Mouse (Mus musculus) brown adipose tissue, adult 24 weeks (tissue): Measurements from ENCODE around the gene Mex3a. TPM values are rescaled to one million over a fixed set of nuclear protein-coding genes. Genes with fewer than 3 reads are reported as not detected.

ENCODE experiments used
- H3K27ac ChIP-seq: fragments of 200-500 bp; replicated peaks from 2 replicates; pipeline ENCODE4 v1.5.1; 2012; ENCODE audit warnings: low read depth, mild to moderate bottlenecking, low read length
- H3K4me1 ChIP-seq: fragments of 200-500 bp; 2 replicates; pipeline ENCODE4 v1.6.1; 2012; ENCODE audit warnings: low read length, mixed read lengths; ENCODE audit not compliant: control insufficient read depth, insufficient read depth, insufficient read length
- H3K4me3 ChIP-seq: fragments of 200-500 bp; 2 replicates; pipeline ENCODE4 v1.5.1; 2012; ENCODE audit warnings: low read depth, mild to moderate bottlenecking, low read length, moderate library complexity; ENCODE audit not compliant: insufficient read depth
- polyA plus RNA-seq: library from polyadenylated mRNA; stranded (reverse); fragments of >200 nt; gene quantifications from 2 replicates; pipeline ENCODE4 v1.2.4, GENCODE M21; 2012; ENCODE audit not compliant: missing spikeins, insufficient read depth, insufficient read length

Mex3a gene
- polyA plus RNA-seq, 1 experiment: 0.16 TPM

- H3K4me3 ChIP-seq: no peak overlapping the region
- H3K4me1 ChIP-seq: no peaks in the 10 kb centered on the region; the same call in 1 of the 2 replicates
- H3K27ac ChIP-seq: no peak overlapping the region
These were observed 9.6 kb downstream of the Mex3a start for GRCm38 (mm10) chr3:88541622-88542401.

- H3K4me3 ChIP-seq: no peak overlapping the region
- no peak overlapping the region for H3K27ac ChIP-seq
- H3K4me1 ChIP-seq: no peaks in the 10 kb centered on the region
These were observed 10.3 kb downstream of the Mex3a start for GRCm38 (mm10) chr3:88542486-88542885.

- H3K27ac ChIP-seq: no peak overlapping the region
- no peak overlapping the region for H3K4me3 ChIP-seq
- no peaks in the 10 kb centered on the region for H3K4me1 ChIP-seq
These were observed 11.0 kb downstream of the Mex3a start for GRCm38 (mm10) chr3:88543174-88543573.

GRCm38 (mm10) chr3:88543651-88544410, 11.6 kb downstream of the Mex3a start:
- no peak overlapping the region for H3K4me3 ChIP-seq
- no peaks in the 10 kb centered on the region for H3K4me1 ChIP-seq
- no peak overlapping the region for H3K27ac ChIP-seq

- H3K4me1 ChIP-seq: no peaks in the 10 kb centered on the region
- no peak overlapping the region for H3K4me3 ChIP-seq
- no peak overlapping the region for H3K27ac ChIP-seq
These were observed 12.3 kb downstream of the Mex3a start for GRCm38 (mm10) chr3:88544514-88544913.

- no peak overlapping the region for H3K27ac ChIP-seq
- no peaks in the 10 kb centered on the region for H3K4me1 ChIP-seq
- H3K4me3 ChIP-seq: no peak overlapping the region
These were observed 12.9 kb downstream of the Mex3a start for GRCm38 (mm10) chr3:88544955-88545591.

GRCm38 (mm10) chr3:88546674-88547418, 14.7 kb downstream of the Mex3a start:
- Histone ChIP-seq H3K4me3 (no peak overlapping the region), H3K4me1 (0 out of 2 replicates have a peak, but pooled peaks cover 3% of the 10 kb centered on the region), H3K27ac (no peak overlapping the region)

GRCm38 (mm10) chr3:88548180-88548917, 16.2 kb downstream of the Mex3a start, which contains the start of gene Rab25:
Gene Rab25, minus strand, starts transcription at chr3:88548300.
- H3K27ac ChIP-seq: no peak within 1 kb of the TSS
- no peak within 1 kb of the TSS for H3K4me3 ChIP-seq
- 0 out of 2 replicates have a peak, but pooled peaks cover 3% of the 10 kb centered on the region for H3K4me1 ChIP-seq

- 0 out of 2 replicates have a peak, but pooled peaks cover 3% of the 10 kb centered on the region for H3K4me1 ChIP-seq
- H3K27ac ChIP-seq: no peak overlapping the region
- peak overlapping the region; percentile 86; the same call in 1 of the 2 replicates for H3K4me3 ChIP-seq
These were observed 19.4 kb downstream of the Mex3a start for GRCm38 (mm10) chr3:88551586-88551985.

GRCm38 (mm10) chr3:88552082-88552645, 20.0 kb downstream of the Mex3a start:
- 0 out of 2 replicates have a peak, but pooled peaks cover 3% of the 10 kb centered on the region for H3K4me1 ChIP-seq
- H3K27ac ChIP-seq: peak overlapping the region; percentile 40
- H3K4me3 ChIP-seq: peak overlapping the region; percentile 86

- 0 out of 2 replicates have a peak, but pooled peaks cover 3% of the 10 kb centered on the region for H3K4me1 ChIP-seq
- peak within 1 kb of the TSS; percentile 94 for H3K27ac ChIP-seq
- peak within 1 kb of the TSS; percentile 86 for H3K4me3 ChIP-seq
These were observed 20.7 kb downstream of the Mex3a start, which contains the start of gene Lamtor2 for GRCm38 (mm10) chr3:88552676-88553524. Gene Lamtor2, minus strand, starts transcription at chr3:88553074.

GRCm38 (mm10) chr3:88553525-88553879, 21.3 kb downstream of the Mex3a start, which contains the start of gene Ubqln4:
Gene Ubqln4, plus strand, starts transcription at chr3:88553758.
- peak within 1 kb of the TSS; percentile 86 for H3K4me3 ChIP-seq
- H3K27ac ChIP-seq: peak within 1 kb of the TSS; percentile 94
- 0 out of 2 replicates have a peak, but pooled peaks cover 3% of the 10 kb centered on the region for H3K4me1 ChIP-seq
